Mouse (Mus musculus): ENCODE data around the gene Tmem202.

DNA sequence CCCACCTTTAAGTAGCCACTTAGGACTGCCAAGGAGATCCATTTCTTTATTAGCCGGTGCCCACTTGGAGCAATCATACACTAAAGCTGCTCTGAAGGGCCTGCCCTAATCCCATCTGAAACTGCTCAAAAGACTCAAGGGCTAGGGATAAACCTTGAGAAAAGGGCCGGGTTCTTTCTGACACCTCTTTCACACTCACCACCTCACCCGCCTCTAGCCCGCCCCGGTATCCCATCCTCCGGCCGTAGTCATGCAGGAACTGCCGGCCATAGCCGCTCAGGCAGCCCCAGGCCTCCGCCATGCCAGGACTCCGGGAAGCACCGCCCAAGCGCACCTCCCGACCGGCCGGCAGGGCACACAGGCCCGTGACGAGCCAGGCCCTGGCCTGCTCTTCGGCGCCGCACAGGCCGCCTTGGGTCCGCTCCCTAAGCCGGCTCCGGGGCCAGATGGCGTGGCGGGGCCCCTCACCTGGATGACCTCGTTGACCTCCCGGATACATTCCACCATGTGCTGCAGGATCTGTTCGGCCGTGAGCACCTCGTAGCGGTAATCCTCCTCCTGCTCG lies 54.1 kb downstream of the Tmem202 start:
- TF ChIP-seq TAL1 (IDR thresholded peaks at IDR 0.05; ENCODE audit: low read length) = no peak
- no peak for TF ChIP-seq GATA1 (IDR thresholded peaks at IDR 0.05; ENCODE audit: low read length)
